Mouse (Mus musculus) heart, embryonic 12.5 days (tissue): Measurements from ENCODE around the gene Tgfbr2. TPM values are rescaled to one million over a fixed set of nuclear protein-coding genes. Genes with fewer than 3 reads are reported as not detected.

Experiments used
- ATAC-seq: fragments of 200-750 bp; cut with Nextera tagmentation; 2 replicates; pipeline ENCODE4 v1.8.0; 2017; ENCODE audit warnings: moderate TSS enrichment, moderate library complexity; ENCODE audit not compliant: insufficient number of reproducible peaks, low FRiP score
- H3K27ac ChIP-seq: fragments of 300-500 bp; sonication (generic); 2 replicates; pipeline ENCODE4 v1.5.1; 2016; ENCODE audit warnings: mild to moderate bottlenecking, moderate library complexity; ENCODE audit not compliant: poor library complexity, severe bottlenecking
- H3K27me3 ChIP-seq: fragments of 300-500 bp; sonication (generic); replicated peaks from 2 replicates; pipeline ENCODE4 v1.6.1; 2016; ENCODE audit warnings: mild to moderate bottlenecking, moderate library complexity
- H3K36me3 ChIP-seq: fragments of 300-500 bp; sonication (generic); 2 replicates; pipeline ENCODE4 v1.6.1; 2016; ENCODE audit warnings: mild to moderate bottlenecking, moderate library complexity
- H3K4me1 ChIP-seq: fragments of 300-500 bp; sonication (generic); replicated peaks from 2 replicates; pipeline ENCODE4 v1.6.1; 2016; ENCODE audit warnings: mild to moderate bottlenecking
- H3K4me2 ChIP-seq: fragments of 300-500 bp; sonication (generic); 2 replicates; pipeline ENCODE4 v1.6.1; 2016; ENCODE audit warnings: mild to moderate bottlenecking, moderate library complexity
- H3K4me3 ChIP-seq: fragments of 300-500 bp; sonication (generic); 2 replicates; pipeline ENCODE4 v1.5.1; 2016; ENCODE audit warnings: mild to moderate bottlenecking
- H3K9ac ChIP-seq: fragments of 300-500 bp; sonication (generic); 2 replicates; pipeline ENCODE4 v1.6.1; 2016; ENCODE audit warnings: mild to moderate bottlenecking, moderate library complexity
- H3K9me3 ChIP-seq: fragments of 300-500 bp; sonication (generic); replicated peaks from 2 replicates; pipeline ENCODE4 v1.6.1; 2016; ENCODE audit warnings: mild to moderate bottlenecking, moderate library complexity
- WGBS: fragments of 180-500 bp; shearing (Covaris S2); methylation state at CpG from one replicate; pipeline ENCODE4 v1.1.7; 2016; 5-methylcytosine and 5-hydroxymethylcytosine counted together
- polyA plus RNA-seq: library from polyadenylated mRNA; unstranded; fragments of >200 nt; fragmentation: Nextera tagmentation; extraction: Ambion mirVana; gene quantifications from 2 replicates; pipeline ENCODE4 v1.2.1, GENCODE M21; 2016

Gene Tgfbr2
- polyA plus RNA-seq, 1 experiment from 2014 or later: 22.0 TPM

- peaks cover 5% of the 10 kb centered on the region; the same call in 1 of the 2 replicates for H3K9me3 ChIP-seq
- H3K27me3 ChIP-seq: no peaks in the 10 kb centered on the region
- H3K4me1 ChIP-seq: peaks cover 17% of the 10 kb centered on the region; the same call in 1 of the 2 replicates
- WGBS: 49% methylated on average over 4 of the region's 4 CpGs
- H3K36me3 ChIP-seq: peaks cover 33% of the 10 kb centered on the region
- peak overlapping the region; percentile 33 for H3K27ac ChIP-seq
- no peak overlapping the region for H3K4me3 ChIP-seq
- no peak overlapping the region for H3K9ac ChIP-seq
- ATAC-seq: no peak
- H3K4me2 ChIP-seq: no peak overlapping the region
Observed at GRCm38 (mm10) chr9:116114339-116114738, 60.8 kb downstream of the Tgfbr2 start.

- Histone ChIP-seq H3K27me3 (no peaks in the 10 kb centered on the region), H3K36me3 (peaks cover 51% of the 10 kb centered on the region), H3K9ac (no peak overlapping the region), H3K27ac (no peak overlapping the region), H3K4me2 (no peak overlapping the region), H3K9me3 (peaks cover 10% of the 10 kb centered on the region; the same call in 1 of the 2 replicates), H3K4me3 (no peak overlapping the region), H3K4me1 (peaks cover 17% of the 10 kb centered on the region; the same call in 1 of the 2 replicates)
- 68% methylated on average over 9 of the region's 9 CpGs for WGBS
- ATAC-seq: no peak
Observed at GRCm38 (mm10) chr9:116111149-116111970, 63.8 kb downstream of the Tgfbr2 start.

GRCm38 (mm10) chr9:116108729-116109128 is 66.4 kb downstream of the Tgfbr2 start:
- whole genome bisulfite sequencing: 57% methylated on average over 2 of the region's 2 CpGs

GRCm38 (mm10) chr9:116104770-116105169 is 70.4 kb downstream of the Tgfbr2 start:
- H3K9me3 ChIP-seq: peaks cover 12% of the 10 kb centered on the region; the same call in 1 of the 2 replicates
- peaks cover 58% of the 10 kb centered on the region for H3K36me3 ChIP-seq
- ATAC-seq: no peak
- 83% methylated on average over 17 of the region's 17 CpGs for WGBS
- no peak overlapping the region for H3K4me2 ChIP-seq
- H3K27ac ChIP-seq: no peak overlapping the region
- H3K9ac ChIP-seq: no peak overlapping the region
- no peaks in the 10 kb centered on the region for H3K4me1 ChIP-seq
- H3K27me3 ChIP-seq: no peaks in the 10 kb centered on the region
- no peak overlapping the region for H3K4me3 ChIP-seq

More at GRCm38 (mm10) chr9:116108729-116109128, 66.4 kb downstream of the Tgfbr2 start:
- ATAC-seq: no peak
- peaks cover 56% of the 10 kb centered on the region for H3K36me3 ChIP-seq
- no peak overlapping the region for H3K4me3 ChIP-seq
- H3K4me1 ChIP-seq: peaks cover 9% of the 10 kb centered on the region; the same call in 1 of the 2 replicates
- no peaks in the 10 kb centered on the region for H3K27me3 ChIP-seq
- no peak overlapping the region for H3K27ac ChIP-seq
- H3K9ac ChIP-seq: no peak overlapping the region
- H3K9me3 ChIP-seq: peaks cover 13% of the 10 kb centered on the region; the same call in 1 of the 2 replicates
- H3K4me2 ChIP-seq: no peak overlapping the region

GRCm38 (mm10) chr9:116101842-116102241 is 73.3 kb downstream of the Tgfbr2 start:
- no peak overlapping the region for H3K27ac ChIP-seq
- peaks cover 31% of the 10 kb centered on the region for H3K36me3 ChIP-seq
- WGBS: 51% methylated on average over 11 of the region's 11 CpGs
- no peak for ATAC-seq
- H3K4me2 ChIP-seq: no peak overlapping the region
- H3K9me3 ChIP-seq: 0 out of 2 replicates have a peak, but pooled peaks cover 7% of the 10 kb centered on the region
- H3K4me1 ChIP-seq: peaks cover 8% of the 10 kb centered on the region; the same call in 1 of the 2 replicates
- no peaks in the 10 kb centered on the region for H3K27me3 ChIP-seq
- no peak overlapping the region for H3K4me3 ChIP-seq
- H3K9ac ChIP-seq: no peak overlapping the region

GRCm38 (mm10) chr9:116100015-116100414 is 75.1 kb downstream of the Tgfbr2 start:
- Histone ChIP-seq H3K4me1 (peaks cover 8% of the 10 kb centered on the region; the same call in 1 of the 2 replicates), H3K9me3 (no peaks in the 10 kb centered on the region), H3K36me3 (peaks cover 23% of the 10 kb centered on the region), H3K27ac (no peak overlapping the region), H3K4me3 (no peak overlapping the region), H3K9ac (no peak overlapping the region), H3K4me2 (no peak overlapping the region), H3K27me3 (no peaks in the 10 kb centered on the region)
- ATAC-seq: no peak
- 76% methylated on average over 9 of the region's 9 CpGs for WGBS

GRCm38 (mm10) chr9:116099596-116099993 is 75.6 kb downstream of the Tgfbr2 start:
- no peak overlapping the region for H3K27ac ChIP-seq
- no peak overlapping the region for H3K4me3 ChIP-seq
- no peaks in the 10 kb centered on the region for H3K27me3 ChIP-seq
- H3K9me3 ChIP-seq: no peaks in the 10 kb centered on the region
- no peak overlapping the region for H3K4me2 ChIP-seq
- WGBS: 82% methylated on average over 6 of the region's 6 CpGs
- no peak overlapping the region for H3K9ac ChIP-seq
- H3K4me1 ChIP-seq: peaks cover 8% of the 10 kb centered on the region; the same call in 1 of the 2 replicates
- peaks cover 19% of the 10 kb centered on the region for H3K36me3 ChIP-seq
- ATAC-seq: no peak

GRCm38 (mm10) chr9:116098724-116099595 is 76.2 kb downstream of the Tgfbr2 start:
- no peak overlapping the region for H3K27ac ChIP-seq
- no peaks in the 10 kb centered on the region for H3K27me3 ChIP-seq
- 61% methylated on average over 16 of the region's 16 CpGs for WGBS
- no peak overlapping the region for H3K4me3 ChIP-seq
- no peak for ATAC-seq
- H3K36me3 ChIP-seq: peaks cover 16% of the 10 kb centered on the region
- H3K9ac ChIP-seq: no peak overlapping the region
- H3K4me1 ChIP-seq: peaks cover 8% of the 10 kb centered on the region; the same call in 1 of the 2 replicates
- H3K9me3 ChIP-seq: no peaks in the 10 kb centered on the region
- H3K4me2 ChIP-seq: no peak overlapping the region

GRCm38 (mm10) chr9:116091921-116092320 is 83.2 kb downstream of the Tgfbr2 start:
- peaks cover 14% of the 10 kb centered on the region for H3K4me1 ChIP-seq
- no peak overlapping the region for H3K4me2 ChIP-seq
- peaks cover 18% of the 10 kb centered on the region for H3K36me3 ChIP-seq
- H3K9me3 ChIP-seq: no peaks in the 10 kb centered on the region
- no peaks in the 10 kb centered on the region for H3K27me3 ChIP-seq
- H3K9ac ChIP-seq: no peak overlapping the region
- 0 out of 2 replicates have a peak, but pooled peaks have one; percentile 41 for ATAC-seq
- WGBS: 58% methylated on average over 5 of the region's 5 CpGs
- no peak overlapping the region for H3K4me3 ChIP-seq
- no peak overlapping the region for H3K27ac ChIP-seq

GRCm38 (mm10) chr9:116091101-116091841 is 83.9 kb downstream of the Tgfbr2 start:
- Histone ChIP-seq H3K9me3 (no peaks in the 10 kb centered on the region), H3K4me1 (peaks cover 14% of the 10 kb centered on the region), H3K27me3 (no peaks in the 10 kb centered on the region), H3K9ac (no peak overlapping the region), H3K36me3 (peaks cover 18% of the 10 kb centered on the region), H3K4me2 (no peak overlapping the region), H3K4me3 (no peak overlapping the region), H3K27ac (no peak overlapping the region)
- no peak for ATAC-seq
- 84% methylated on average over 7 of the region's 7 CpGs for WGBS
